Mouse (Mus musculus) lung, postnatal 0 days (tissue): ENCODE results near the gene Sh2d2a.

Source experiments
- CTCF ChIP-seq: IDR thresholded peaks from 2 replicates; pipeline ENCODE4 v1.5.1; 2016; ENCODE audit warnings: antibody characterized with exemption, mild to moderate bottlenecking
- EP300 ChIP-seq: IDR thresholded peaks from 2 replicates; pipeline ENCODE4 v1.6.1; 2016; ENCODE audit warnings: antibody characterized with exemption, mild to moderate bottlenecking, control low read depth

GRCm38 (mm10) chr3:87901036-87901624 lies 54.6 kb downstream of the Sh2d2a start:
- TF ChIP-seq CTCF = no peak
- no peak for TF ChIP-seq EP300
